Mouse (Mus musculus): ENCODE measurements at regions not wholly inside any gene's neighbourhood (a gene's known extent, or its start where the extent isn't known, plus 50 kb on each side); places are given as distances from the start of the nearest gene placed in this dataset.
"Not testable (repeated sequence)": the region's sequence is repeated elsewhere in the genome, so short reads cannot be mapped to it uniquely, and the experiment has no call there.

DNA sequence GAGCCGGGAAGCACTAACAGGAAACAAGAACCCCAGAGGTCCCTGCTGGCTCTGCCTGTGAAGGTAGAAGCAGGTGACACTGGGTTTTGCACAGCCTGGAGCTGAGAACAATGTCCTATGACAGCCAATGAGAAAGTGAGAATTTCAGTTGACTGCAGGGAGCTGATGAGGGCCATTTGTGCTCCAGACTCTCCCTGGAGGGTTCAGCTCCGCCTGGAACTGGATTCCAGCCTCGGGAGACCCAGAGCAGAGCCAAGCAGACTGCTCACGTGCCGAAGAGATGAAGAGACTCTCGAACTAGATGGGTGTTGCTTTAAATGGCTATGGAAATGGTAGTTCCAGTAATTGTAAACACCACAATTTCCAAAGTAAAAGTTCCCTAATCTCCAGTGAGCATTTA is 93.5 kb downstream of the Cand1 start:
- no peak for DNase-seq (ENCODE audit: low spot score)

DNA sequence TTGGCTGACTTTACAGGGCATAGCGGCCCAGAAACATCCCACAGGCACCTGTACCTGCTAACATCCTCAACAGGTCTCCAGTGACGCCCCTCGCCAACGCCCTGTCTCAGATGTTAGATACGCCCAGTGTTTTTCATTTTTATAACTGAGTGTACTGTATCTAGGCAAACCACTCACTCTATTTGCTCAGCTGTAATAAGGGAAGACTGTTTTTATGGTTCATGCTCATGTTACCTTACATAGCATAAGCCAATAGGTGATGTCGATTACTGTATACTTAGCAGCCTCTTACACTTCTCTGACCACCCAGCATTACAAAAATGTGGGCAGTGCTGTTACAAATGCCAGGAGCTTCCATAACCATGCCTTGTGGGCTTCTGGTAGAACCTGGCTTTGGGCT is 97.0 kb downstream of the Cand1 start:
- DNase-seq (ENCODE audit: low spot score): no peak

DNA sequence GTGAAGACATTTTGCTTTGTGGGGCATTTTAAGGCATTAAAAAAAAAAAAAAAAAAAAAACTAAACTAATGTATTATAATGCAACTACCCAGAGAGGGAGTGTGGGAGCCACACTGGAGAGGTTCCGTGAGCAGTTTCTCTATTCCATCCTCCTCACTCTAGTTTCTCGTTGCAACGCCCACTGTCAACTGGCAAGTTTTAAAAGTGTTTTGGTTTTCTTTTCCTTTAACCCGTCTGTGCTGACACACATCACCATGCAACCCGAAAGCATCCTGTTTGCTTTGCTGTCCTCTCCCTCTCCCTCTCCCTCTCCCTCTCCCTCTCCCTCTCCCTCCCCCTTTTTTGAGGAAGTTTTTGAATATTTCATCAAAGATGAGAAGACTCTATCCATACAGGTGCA is 97.5 kb downstream of the Cand1 start:
- no peak for DNase-seq (ENCODE audit: low spot score)

DNA sequence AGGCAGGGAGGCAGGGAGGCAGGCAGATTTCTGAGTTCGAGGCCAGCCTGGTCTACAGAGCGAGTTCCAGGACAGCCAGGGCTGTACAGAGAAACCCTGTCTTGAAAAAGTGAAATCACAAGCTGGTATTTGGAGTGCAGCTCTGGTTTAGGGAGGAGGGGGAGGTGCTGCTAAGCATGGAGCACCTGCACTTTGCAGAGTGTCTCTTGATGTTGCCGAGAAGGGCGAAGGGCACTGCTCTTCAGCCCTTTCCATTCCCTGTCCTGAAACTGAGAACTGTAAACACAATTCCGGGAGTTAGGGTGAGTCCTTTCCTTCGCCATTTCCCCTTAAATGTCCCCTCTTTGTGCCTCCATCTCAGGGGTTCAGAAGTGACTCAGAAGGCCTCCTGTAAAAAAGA is 101.6 kb downstream of the Cand1 start:
- no peak for DNase-seq (ENCODE audit: low spot score)

DNA sequence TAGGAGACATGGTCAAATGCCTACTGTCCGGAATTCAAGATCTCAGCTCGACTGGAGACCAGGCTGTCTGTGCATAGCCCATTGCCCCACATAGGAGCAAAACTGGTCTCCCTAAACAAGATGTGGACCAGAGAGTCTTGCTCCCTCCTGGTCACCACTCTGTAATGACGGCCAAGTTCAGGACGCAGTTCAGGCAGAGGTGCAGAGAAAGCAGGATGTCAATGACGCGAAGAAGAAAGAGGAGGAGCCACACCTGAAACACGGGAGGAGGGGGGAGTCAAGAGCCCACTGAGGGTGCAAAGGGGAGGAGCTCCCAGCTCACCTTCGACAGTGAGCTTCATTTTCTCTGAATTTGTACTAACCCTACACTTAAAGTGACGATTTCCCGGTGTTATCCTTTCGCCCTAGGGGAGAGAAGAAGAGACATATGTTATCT is 104.3 kb downstream of the Cand1 start:
- DNase-seq (ENCODE audit: low spot score): no peak

DNA sequence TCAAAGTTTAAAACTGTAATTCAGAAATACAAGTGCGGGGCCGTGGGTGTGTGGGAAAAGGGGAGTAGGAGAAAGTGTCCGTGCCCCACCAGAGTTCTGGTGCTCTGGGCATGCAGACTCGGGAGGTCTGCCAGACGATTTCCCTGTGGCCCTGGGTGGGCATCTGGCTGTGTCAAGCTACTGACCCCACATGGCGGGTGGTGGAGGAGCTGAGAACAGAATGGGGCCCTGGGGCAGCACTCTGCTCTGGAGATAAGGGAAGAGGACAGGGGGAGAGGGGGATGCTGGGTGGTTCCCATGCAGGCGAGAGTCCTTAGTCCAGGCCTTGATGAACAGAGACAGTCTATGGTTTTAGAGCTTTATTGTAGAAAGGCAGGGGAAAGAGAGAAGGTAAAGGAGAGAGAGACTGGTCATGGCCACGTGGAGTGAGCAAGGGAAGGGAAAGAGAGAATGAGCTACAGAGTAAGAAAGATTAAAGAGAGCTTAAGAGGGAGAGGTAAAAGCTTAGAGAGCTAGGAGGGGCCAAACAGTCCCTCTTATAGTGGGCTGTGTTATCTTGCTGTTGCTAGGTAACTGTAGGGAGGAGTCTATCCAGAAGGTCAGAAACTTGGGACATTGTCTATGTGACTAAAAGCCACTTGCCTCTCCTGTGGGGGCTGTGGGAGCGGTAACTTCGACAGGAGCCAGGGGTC is 104.9 kb downstream of the Cand1 start:
- DNase-seq (ENCODE audit: low spot score): no peak

DNA sequence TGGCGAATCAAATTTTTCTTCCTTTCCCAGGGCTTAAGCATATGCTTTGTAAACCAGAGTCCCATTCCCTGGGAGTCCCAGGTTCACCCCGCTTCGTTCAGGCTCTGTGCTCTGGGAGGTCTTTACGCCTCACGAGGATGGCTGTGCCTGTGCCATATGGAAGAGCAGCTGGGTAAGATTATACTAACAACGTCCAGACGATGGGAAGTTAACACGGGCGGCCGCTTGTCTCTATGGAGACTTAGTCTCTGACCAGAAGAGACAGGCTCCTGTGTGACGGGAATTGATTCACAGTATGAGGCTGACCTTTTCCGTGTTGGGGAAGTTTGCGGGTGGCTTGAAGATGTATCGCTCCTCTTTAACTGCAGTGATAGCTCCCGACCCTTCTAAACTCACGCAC is 107.9 kb downstream of the Cand1 start:
- no peak for DNase-seq (ENCODE audit: low spot score)

DNA sequence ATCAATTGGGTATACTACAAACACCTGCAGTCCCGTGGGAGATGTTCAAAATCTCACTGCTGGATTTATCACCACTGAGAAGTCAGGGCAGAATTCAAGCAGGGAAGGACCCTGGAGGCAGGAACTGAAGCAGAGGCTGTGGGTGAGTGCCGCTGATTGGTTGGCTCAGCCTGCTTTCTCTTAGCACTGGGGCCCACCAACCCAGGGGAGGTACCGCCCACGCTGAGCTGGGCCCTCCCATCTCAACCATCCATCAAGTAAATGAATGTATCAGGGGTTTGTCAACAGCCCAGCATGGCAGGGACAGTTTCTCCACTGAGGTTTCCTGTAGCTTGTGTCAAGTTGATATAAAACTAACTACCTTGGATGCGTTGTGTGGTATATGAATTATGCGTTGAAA is 109.2 kb downstream of the Cand1 start:
- no peak for DNase-seq (ENCODE audit: low spot score)

DNA sequence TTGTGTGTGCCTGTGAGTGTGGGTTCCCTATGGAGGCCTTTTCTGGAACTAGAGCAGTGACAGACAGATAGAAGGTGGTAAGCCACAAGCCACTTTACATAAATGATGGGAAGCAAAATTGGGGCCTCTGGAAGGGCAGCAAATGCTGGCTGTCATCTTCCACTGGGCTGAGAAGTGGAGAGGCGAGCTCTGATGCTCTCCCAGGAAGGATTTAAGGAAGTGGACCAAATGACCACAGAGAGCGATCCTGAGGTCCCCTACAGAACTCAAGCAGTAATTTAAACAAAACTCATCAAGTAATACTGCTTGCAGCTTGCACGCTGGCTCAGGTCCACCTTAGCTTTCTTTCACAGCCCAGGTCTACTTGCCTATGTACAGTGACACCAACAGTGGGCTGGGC is 111.8 kb downstream of the Cand1 start:
- DNase-seq (ENCODE audit: low spot score): no peak

DNA sequence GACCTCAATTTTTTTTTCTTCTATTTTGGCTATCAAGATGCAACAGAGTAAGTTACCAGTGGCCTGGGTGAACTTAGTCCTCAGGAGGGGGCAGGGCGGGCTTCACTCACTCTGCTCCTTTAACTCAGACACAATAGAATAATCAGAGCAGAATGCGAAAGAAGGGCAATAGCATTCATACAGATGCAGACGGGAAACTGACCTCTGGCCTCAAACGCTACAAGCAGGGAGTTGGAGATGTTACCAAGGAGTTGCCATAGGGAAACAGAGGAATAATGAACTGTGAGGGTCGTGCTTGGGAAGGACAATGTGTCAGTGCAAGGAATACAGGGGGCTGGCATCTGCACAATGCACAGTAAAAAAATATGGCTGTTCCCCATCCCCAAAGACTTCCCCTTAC is 116.3 kb downstream of the Cand1 start:
- no peak for DNase-seq (ENCODE audit: low spot score)

DNA sequence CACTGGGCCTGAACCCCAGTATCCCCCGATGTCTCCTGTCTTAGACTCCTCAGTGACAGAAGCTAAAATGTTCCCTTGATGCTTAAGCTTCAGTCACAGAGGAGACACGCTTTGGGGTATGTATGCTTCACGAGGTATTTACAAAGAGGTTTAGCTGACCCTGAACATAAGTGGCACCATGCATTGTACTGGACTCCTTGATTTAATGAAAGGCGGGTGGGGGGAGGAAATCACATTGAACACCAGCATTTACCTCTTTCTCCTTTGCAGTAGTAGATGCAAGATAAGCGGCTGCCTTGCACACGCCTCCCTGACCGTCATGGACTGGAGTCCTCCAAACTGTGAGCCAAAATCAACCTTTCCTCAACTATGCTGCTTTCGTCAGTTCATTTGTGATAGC is 117.5 kb downstream of the Cand1 start:
- DNase-seq (ENCODE audit: low spot score): no peak

DNA sequence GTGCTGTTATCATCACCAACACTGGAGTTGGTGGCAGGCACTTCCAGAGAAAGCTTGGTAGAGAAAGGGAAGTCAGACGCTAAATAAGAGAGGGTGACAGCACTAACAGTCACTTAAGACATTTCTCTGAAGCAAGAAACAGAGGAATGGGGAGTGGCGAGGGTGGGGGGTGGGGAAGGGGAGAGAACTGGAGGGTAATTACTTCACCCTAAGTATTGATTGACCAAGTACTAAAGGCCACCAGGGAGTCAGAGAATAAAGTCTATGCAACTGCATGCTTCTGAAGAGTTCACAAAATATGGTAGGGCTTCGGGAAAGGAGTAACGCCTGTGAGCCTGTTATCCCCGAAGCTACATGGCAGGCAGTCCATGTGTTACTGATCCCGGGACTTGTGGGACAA is 118.3 kb downstream of the Cand1 start:
- no peak for DNase-seq (ENCODE audit: low spot score)

DNA sequence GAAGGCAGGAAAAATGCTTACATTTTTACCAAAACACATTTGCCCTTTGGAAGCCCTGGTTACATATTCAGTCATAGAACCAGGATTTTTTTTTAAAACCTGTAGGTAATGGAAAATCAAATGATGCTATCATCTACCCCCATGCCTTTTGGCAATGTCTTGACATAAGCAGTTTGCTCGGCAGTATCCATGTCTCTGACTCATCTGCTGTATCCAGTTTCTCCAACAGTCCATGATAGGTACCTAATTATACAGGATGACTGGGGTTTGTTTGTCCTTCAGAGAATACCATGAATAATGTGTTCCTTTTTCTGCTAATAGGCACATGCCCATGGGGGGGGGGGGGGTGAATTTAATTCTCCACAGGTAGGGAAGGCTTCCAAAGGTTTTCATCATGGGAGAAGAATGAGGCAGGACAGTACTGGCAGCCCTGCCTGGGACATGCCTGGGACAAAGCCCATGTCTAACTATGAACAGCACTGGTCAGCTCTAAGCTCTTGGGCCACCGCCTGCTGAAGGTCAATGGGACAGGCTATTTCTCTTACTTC is 122.9 kb downstream of the Cand1 start:
- DNase-seq (ENCODE audit: low spot score): no peak

DNA sequence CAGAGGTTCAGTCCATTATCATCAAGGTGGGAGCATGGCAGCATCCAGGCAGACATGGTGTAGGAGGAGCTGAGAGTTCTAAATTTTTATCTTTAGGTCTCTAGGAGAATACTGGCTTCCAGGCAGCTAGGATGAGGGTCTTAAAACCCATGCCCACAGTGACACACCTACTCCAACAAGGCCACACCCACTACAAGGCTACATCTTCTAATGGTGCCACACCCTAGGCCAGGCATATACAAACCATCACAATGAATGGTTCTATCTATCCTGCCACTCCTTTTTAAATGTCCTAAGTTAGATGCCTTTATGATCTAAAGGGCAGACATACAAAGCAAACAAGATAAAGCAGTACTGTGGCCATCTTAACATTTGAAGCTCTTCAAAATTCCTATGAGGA is 124.7 kb downstream of the Cand1 start:
- not testable (repeated sequence) for DNase-seq (ENCODE audit: low spot score)

DNA sequence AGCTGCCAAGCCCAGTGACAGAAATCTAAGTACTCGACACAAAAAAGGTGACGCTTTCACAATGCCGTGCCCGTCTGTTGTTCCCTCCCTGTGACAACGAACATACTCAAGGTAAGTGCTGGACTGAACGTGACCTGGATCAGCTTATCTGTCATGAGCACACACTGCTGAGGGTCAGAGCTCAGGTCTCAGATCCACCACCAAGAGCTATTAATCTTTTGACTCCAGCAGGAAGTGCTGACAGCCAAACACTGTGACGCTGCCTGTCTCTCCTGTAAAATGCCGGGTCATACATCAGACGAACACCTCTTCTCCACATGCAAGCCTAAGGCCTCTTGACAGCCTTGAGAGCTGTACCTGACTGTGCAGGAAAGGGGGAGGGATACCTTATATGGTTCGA is 125.2 kb downstream of the Cand1 start:
- DNase-seq (ENCODE audit: low spot score): no peak

DNA sequence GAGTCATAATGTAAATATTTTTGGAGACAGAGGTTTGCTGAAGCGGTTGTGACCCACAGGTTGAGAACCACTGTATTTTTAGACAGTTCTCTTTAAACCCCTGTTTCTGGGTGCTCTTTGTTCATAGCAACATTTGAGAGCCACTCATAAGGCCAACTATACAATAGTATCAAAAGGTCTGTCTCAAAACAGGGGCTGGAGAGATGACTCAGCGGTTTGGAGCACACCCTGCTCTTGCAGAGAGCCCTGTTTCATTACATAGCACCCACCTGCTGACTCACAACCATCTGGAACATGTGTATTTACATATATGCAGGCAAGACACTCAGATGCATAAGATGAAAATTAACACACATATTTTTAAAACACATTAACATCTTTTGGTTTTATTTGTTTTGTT is 128.0 kb downstream of the Cand1 start:
- no peak for DNase-seq (ENCODE audit: low spot score)

DNA sequence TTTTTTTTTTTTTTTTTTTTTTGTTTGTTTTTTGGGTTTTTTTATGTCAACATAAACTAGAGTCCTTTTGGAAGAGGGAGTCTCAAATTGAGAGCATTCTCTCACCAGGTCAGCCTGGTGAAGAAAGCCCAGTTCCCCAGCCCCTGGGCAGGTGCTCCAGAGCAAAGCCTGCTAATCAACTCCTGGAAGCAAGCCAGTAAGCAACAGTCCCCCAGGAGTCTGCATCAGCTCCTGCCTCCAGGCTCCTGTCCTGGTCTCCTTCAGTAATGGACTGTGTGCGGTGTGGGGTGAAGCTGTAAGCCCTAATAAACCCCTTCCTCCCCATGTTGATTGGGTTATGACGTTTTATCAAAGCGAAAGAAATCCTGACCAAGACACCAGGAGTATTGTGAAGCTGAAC is 128.4 kb downstream of the Cand1 start:
- DNase-seq (ENCODE audit: low spot score): no peak

DNA sequence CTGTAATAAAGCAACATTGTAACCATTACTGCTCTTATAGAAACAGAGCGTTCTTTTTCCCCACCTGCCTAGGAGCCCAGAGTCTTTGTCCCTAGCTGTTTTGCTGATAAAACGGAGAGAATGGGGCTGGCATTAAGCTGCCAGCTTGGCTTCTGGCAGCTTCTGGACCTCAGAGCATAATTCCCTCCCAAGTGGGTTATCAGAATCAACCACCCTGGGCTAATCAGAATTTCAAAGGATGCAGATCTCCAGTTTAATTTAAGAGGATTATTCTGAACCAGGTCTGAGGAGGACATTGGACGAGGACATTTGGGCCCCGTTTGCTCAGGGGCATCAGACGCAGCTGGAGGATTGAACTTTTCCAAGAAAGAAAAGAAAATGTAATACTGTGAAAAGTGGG is 129.2 kb downstream of the Cand1 start:
- DNase-seq (ENCODE audit: low spot score): no peak

DNA sequence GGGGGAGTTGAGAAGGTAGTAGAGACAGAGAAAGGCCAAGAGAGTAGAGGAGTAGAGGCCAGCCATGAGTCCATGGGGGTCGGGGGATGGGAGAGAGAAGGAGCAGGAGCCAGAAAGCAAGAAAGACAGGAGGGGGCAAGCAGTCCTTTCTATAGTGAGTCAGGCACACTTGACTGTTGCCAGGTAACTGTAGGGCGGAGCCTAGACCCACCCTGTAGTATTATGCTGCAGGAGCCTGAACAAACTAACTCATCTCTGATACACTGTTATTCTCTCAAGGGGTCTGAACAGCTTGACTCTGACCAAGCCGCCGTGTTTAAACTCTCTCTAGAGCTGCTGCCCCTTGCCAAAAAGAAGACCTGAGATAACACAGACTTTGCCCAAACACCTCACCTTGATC is 130.6 kb downstream of the Cand1 start:
- DNase-seq (ENCODE audit: low spot score): no peak

DNA sequence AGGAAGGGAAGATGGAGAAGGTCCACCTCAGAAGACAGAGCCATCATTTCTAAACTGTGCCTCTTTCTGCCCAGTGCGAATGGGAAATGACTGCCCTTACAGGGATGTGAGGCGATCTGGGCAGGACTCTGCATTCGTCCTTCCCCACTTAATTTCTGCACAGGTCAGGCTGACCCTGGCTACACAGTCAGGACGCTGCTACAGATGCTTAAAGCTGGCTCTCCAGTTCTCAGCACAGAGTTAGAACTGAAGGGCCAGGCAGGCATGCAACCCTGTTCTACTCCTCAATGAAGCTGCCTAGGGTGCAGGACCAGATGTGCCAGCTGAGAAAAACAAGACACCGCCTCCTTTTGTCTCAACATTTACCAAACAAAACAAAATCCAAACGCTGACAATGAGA is 132.1 kb downstream of the Cand1 start:
- DNase-seq (ENCODE audit: low spot score): no peak

DNA sequence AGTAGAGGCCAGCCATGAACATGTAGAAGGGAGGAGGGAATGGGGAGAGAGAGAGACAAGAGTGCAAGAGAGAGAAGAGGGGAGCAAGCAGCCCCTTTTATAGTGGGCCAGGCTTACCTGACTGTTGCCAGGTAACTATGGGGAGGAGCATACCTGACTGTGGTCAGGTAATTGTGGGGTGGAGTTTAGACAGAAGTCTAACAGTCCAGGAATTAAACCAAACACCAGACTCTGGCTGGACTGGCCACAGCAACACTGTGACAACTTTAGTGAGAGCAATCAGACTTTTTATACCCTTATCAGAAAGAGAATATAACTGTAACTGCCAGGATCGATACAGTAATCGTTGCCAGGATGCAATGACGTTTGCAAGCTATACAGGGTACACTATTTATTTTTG is 133.8 kb downstream of the Cand1 start:
- no peak for DNase-seq (ENCODE audit: low spot score)

DNA sequence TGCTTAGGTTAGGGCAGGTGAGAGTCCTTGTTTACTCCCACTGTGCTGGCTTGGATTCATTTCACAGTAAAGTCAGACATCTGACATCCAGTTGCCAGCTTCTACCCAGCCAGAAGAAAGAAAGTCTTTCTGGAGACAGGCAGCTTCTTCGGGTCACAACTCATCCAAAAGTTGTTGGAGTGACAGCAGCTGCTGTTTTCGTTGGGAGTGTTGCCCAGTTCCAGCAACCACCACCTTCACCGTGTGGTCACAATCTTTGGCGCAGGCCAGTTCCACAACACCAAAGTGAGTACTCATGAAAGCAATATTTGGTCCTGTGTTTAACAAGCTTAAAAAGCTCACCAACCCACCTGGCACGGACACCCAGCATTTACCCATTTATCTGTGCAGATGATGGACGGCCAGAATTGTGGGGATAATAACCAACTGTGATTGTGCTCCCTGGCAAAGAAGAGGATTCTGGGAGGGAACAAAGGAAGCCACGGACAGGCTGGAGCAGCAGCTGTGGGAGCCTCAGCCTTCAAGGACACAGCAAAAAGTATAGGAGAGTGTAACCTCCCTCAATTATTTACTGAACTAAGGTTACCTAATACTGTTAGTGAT is 134.5 kb downstream of the Cand1 start:
- DNase-seq (ENCODE audit: low spot score): no peak

DNA sequence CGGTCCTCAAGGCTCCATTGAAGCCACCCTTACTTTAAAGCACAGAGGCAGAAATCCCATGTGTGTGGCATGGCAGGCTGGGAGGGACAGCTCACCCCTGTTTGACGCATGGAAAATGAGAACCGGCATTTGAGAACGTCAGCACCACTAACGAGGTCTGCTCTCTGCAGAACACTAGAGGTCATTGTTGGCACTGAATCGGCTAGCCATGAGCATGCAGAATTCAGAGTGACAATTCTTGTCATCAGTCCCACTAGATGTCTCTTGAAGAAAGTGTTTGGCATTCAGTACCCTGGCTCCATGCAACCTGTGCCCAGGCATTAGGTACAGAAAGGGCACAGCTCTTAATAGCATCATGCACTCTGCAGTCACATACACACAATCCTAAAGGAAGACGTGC is 139.3 kb downstream of the Cand1 start:
- no peak for DNase-seq (ENCODE audit: low spot score)

Measured in urinary bladder, adult 2 months (tissue).